Mouse (Mus musculus) kidney, embryonic 15.5 days (tissue): ENCODE data around the gene Zc3h12c. TPM values are rescaled to one million over a fixed set of nuclear protein-coding genes. Genes with fewer than 3 reads are reported as not detected.
"Not testable (repeated sequence)": the region's sequence is repeated elsewhere in the genome, so short reads cannot be mapped to it uniquely, and the experiment has no call there.

Experiments
- ATAC-seq: fragments of 200-750 bp; cut with Nextera tagmentation; replicated peaks from 2 replicates; pipeline ENCODE4 v1.8.0; 2017; ENCODE audit warnings: moderate TSS enrichment; ENCODE audit not compliant: low FRiP score
- H3K27ac ChIP-seq: fragments of 300-500 bp; sonication (generic); 2 replicates; pipeline ENCODE4 v1.5.1; 2015; ENCODE audit warnings: mild to moderate bottlenecking, inconsistent platforms
- H3K27me3 ChIP-seq: fragments of 300-500 bp; sonication (generic); 2 replicates; pipeline ENCODE4 v1.6.1; 2015; ENCODE audit warnings: inconsistent platforms
- H3K36me3 ChIP-seq: fragments of 300-500 bp; sonication (generic); 2 replicates; pipeline ENCODE4 v1.6.1; 2015; ENCODE audit warnings: inconsistent platforms
- H3K4me1 ChIP-seq: fragments of 300-500 bp; sonication (generic); 2 replicates; pipeline ENCODE4 v1.6.1; 2015; ENCODE audit warnings: inconsistent platforms
- H3K4me2 ChIP-seq: fragments of 300-500 bp; sonication (generic); 2 replicates; pipeline ENCODE4 v1.6.1; 2015; ENCODE audit warnings: moderate library complexity, mild to moderate bottlenecking, inconsistent platforms
- H3K4me3 ChIP-seq: fragments of 300-500 bp; sonication (generic); replicated peaks from 2 replicates; pipeline ENCODE4 v1.5.1; 2015; ENCODE audit warnings: mild to moderate bottlenecking, inconsistent platforms
- H3K9ac ChIP-seq: fragments of 300-500 bp; sonication (generic); 2 replicates; pipeline ENCODE4 v1.6.1; 2015; ENCODE audit warnings: mild to moderate bottlenecking, inconsistent platforms
- H3K9me3 ChIP-seq: fragments of 300-500 bp; sonication (generic); replicated peaks from 2 replicates; pipeline ENCODE4 v1.6.1; 2016; ENCODE audit warnings: inconsistent platforms
- WGBS: fragments of 180-500 bp; shearing (Covaris S2); methylation state at CpG from one replicate; pipeline ENCODE4 v1.1.7; 2015; ENCODE audit warnings: mixed read lengths; 5-methylcytosine and 5-hydroxymethylcytosine counted together
- polyA plus RNA-seq: library from polyadenylated mRNA; unstranded; fragments of >200 nt; fragmentation: Nextera tagmentation; extraction: Ambion mirVana; gene quantifications from 2 replicates; pipeline ENCODE4 v1.2.1, GENCODE M21; 2015

Zc3h12c gene
- polyA plus RNA-seq, 1 experiment from 2014 or later = 3.5 TPM

DNA sequence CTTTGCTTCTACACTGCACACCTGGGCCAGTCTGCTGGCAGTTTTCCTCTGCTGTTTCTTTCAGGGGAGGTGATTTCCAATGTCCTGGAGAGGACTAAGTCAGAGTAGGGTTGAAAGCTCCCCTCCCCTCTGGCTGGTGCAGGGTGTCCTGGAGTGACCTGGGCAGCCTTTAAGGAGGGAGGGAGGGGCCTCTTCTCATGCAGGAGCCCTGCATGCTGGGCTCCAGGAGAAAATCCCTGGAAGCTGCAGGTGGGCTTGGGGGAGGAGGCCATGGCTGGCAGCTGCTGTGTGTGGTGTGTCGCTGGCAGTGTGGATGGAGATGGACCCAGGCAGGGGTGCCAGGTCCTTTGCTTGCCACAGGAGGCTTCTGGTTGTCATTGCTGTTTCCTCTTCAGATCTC lies 71.0 kb downstream of the Zc3h12c start:
- Histone ChIP-seq H3K4me2 (no peak overlapping the region), H3K4me3 (no peak overlapping the region), H3K4me1 (0 out of 2 replicates have a peak, but pooled peaks cover 8% of the 10 kb centered on the region), H3K36me3 (no peaks in the 10 kb centered on the region), H3K27ac (no peak overlapping the region), H3K9me3 (no peaks in the 10 kb centered on the region), H3K9ac (no peak overlapping the region), H3K27me3 (no peaks in the 10 kb centered on the region)
- 16% methylated on average over 1 of the region's 1 CpGs for WGBS
- no peak for ATAC-seq

DNA sequence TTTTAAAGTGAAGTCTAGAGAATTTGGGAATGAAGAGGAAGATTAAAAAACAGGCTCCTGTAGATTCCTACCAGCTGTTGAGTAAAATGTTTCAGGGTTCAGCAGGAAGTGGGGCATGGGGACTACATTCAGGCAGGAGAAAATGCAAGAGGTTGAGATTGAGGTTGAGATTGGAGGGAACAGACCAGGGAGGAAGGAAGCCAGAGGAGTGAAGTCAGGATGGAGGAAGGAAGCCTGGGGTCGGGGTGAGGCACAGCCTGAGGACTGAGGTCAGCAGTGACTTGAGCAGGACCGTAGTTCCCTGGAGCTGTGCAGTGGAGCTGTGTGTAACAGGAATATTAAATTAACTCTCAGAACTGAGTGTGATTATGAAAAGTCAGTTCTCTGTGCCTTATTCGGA lies 72.7 kb downstream of the Zc3h12c start:
- Histone ChIP-seq H3K27me3 (no peaks in the 10 kb centered on the region), H3K27ac (peak overlapping the region; percentile 4; the same call in 1 of the 2 replicates), H3K4me2 (no peak overlapping the region), H3K9me3 (no peaks in the 10 kb centered on the region), H3K4me3 (no peak overlapping the region), H3K4me1 (0 out of 2 replicates have a peak, but pooled peaks cover 6% of the 10 kb centered on the region), H3K36me3 (0 out of 2 replicates have a peak, but pooled peaks cover 5% of the 10 kb centered on the region), H3K9ac (no peak overlapping the region)
- no peak for ATAC-seq
- 60% methylated on average over 3 of the region's 3 CpGs for WGBS

GRCm38 (mm10) chr9:52094471-52094980 lies 73.8 kb downstream of the Zc3h12c start:
- H3K4me2 ChIP-seq = no peak overlapping the region
- no peak overlapping the region for H3K9ac ChIP-seq
- peaks cover 11% of the 10 kb centered on the region for H3K36me3 ChIP-seq
- ATAC-seq = no peak
- peak overlapping the region; percentile 4; the same call in 1 of the 2 replicates for H3K27ac ChIP-seq
- H3K27me3 ChIP-seq = no peaks in the 10 kb centered on the region
- WGBS = 81% methylated on average over 10 of the region's 10 CpGs
- H3K4me1 ChIP-seq = 0 out of 2 replicates have a peak, but pooled peaks cover 6% of the 10 kb centered on the region
- no peak overlapping the region for H3K4me3 ChIP-seq
- no peaks in the 10 kb centered on the region for H3K9me3 ChIP-seq

DNA sequence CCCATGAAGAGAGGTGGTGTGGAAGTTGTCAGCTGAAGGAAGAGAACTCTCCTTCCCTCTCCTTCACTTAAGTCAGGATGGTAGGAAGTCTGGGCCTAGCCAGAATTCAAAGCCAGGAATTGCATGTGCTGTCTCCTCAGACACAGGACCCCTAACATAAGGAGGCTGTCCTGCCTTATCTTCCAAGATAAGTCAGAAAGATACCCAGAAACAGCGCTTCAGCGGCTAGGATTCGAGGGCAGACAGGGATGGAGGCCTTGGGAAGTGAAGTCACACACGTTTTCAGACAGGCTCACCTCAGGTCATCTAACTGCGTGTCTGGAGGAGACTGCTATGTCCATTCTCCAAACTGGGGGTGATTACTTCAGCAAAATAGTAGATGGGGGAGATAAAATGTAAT lies 74.4 kb downstream of the Zc3h12c start:
- Histone ChIP-seq H3K4me2 (no peak overlapping the region), H3K36me3 (peaks cover 14% of the 10 kb centered on the region), H3K4me1 (0 out of 2 replicates have a peak, but pooled peaks cover 6% of the 10 kb centered on the region), H3K27ac (peak overlapping the region; percentile 4; the same call in 1 of the 2 replicates), H3K9me3 (no peaks in the 10 kb centered on the region), H3K4me3 (no peak overlapping the region), H3K9ac (no peak overlapping the region), H3K27me3 (no peaks in the 10 kb centered on the region)
- ATAC-seq = no peak
- WGBS = 74% methylated on average over 5 of the region's 5 CpGs

GRCm38 (mm10) chr9:52093108-52093507 lies 75.3 kb downstream of the Zc3h12c start:
- H3K4me3 ChIP-seq = no peak overlapping the region
- WGBS = 57% methylated on average over 8 of the region's 8 CpGs
- 0 out of 2 replicates have a peak, but pooled peaks have one; percentile 9 for ATAC-seq
- no peak overlapping the region for H3K4me2 ChIP-seq
- H3K27ac ChIP-seq = no peak overlapping the region
- no peak overlapping the region for H3K9ac ChIP-seq
- H3K27me3 ChIP-seq = no peaks in the 10 kb centered on the region
- H3K36me3 ChIP-seq = peaks cover 21% of the 10 kb centered on the region
- 0 out of 2 replicates have a peak, but pooled peaks cover 6% of the 10 kb centered on the region for H3K4me1 ChIP-seq
- H3K9me3 ChIP-seq = no peaks in the 10 kb centered on the region

DNA sequence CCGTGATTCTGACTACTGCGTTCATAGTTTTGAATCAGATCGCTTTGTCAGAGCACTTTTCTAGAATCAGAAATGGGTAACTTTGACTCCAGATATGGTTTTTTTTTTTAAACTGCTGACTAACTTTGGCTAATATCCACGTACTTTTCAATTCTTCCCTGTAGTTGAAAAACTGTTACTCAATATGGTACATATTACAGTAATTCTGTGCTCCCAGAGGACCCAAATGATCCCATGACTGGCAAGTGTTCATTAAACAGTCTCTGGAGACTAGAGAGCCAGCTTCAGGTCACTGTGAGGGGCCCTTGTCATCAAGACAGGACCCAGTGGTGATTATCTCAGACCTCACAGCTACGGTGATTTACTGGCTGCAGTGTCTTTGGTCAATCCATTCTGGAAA lies 76.1 kb downstream of the Zc3h12c start:
- H3K4me2 ChIP-seq = no peak overlapping the region
- H3K4me3 ChIP-seq = no peak overlapping the region
- ATAC-seq = no peak
- H3K4me1 ChIP-seq = 0 out of 2 replicates have a peak, but pooled peaks cover 6% of the 10 kb centered on the region
- H3K36me3 ChIP-seq = peaks cover 29% of the 10 kb centered on the region
- no peaks in the 10 kb centered on the region for H3K27me3 ChIP-seq
- H3K9ac ChIP-seq = no peak overlapping the region
- no peaks in the 10 kb centered on the region for H3K9me3 ChIP-seq
- 87% methylated on average over 5 of the region's 5 CpGs for WGBS
- no peak overlapping the region for H3K27ac ChIP-seq

- Histone ChIP-seq H3K4me1 (0 out of 2 replicates have a peak, but pooled peaks cover 5% of the 10 kb centered on the region), H3K9ac (no peak overlapping the region), H3K9me3 (no peaks in the 10 kb centered on the region), H3K27ac (no peak overlapping the region), H3K4me2 (no peak overlapping the region), H3K27me3 (no peaks in the 10 kb centered on the region), H3K4me3 (no peak overlapping the region), H3K36me3 (peaks cover 34% of the 10 kb centered on the region)
- 93% methylated on average over 9 of the region's 9 CpGs for WGBS
- no peak for ATAC-seq
These were observed 76.6 kb downstream of the Zc3h12c start for GRCm38 (mm10) chr9:52091752-52092151.

- Histone ChIP-seq H3K4me2 (no peak overlapping the region), H3K27me3 (no peaks in the 10 kb centered on the region), H3K9me3 (no peaks in the 10 kb centered on the region), H3K4me1 (no peaks in the 10 kb centered on the region), H3K27ac (no peak overlapping the region), H3K36me3 (peaks cover 82% of the 10 kb centered on the region), H3K9ac (no peak overlapping the region), H3K4me3 (no peak overlapping the region)
- WGBS = 84% methylated on average over 4 of the region's 4 CpGs
- no peak for ATAC-seq
These were observed 86.0 kb downstream of the Zc3h12c start for GRCm38 (mm10) chr9:52082414-52082813.

GRCm38 (mm10) chr9:52081979-52082378 lies 86.4 kb downstream of the Zc3h12c start:
- no peak overlapping the region for H3K27ac ChIP-seq
- no peak overlapping the region for H3K4me2 ChIP-seq
- H3K9me3 ChIP-seq = no peaks in the 10 kb centered on the region
- no peaks in the 10 kb centered on the region for H3K4me1 ChIP-seq
- no peak for ATAC-seq
- no peak overlapping the region for H3K9ac ChIP-seq
- peaks cover 82% of the 10 kb centered on the region for H3K36me3 ChIP-seq
- H3K27me3 ChIP-seq = no peaks in the 10 kb centered on the region
- WGBS = 89% methylated on average over 2 of the region's 2 CpGs
- no peak overlapping the region for H3K4me3 ChIP-seq

- Histone ChIP-seq H3K9ac (no peak overlapping the region), H3K4me1 (no peaks in the 10 kb centered on the region), H3K27ac (no peak overlapping the region), H3K27me3 (no peaks in the 10 kb centered on the region), H3K4me2 (no peak overlapping the region), H3K9me3 (no peaks in the 10 kb centered on the region), H3K36me3 (peaks cover 83% of the 10 kb centered on the region), H3K4me3 (no peak overlapping the region)
- 94% methylated on average over 1 of the region's 1 CpGs for WGBS
- ATAC-seq = no peak
These were observed 90.7 kb downstream of the Zc3h12c start for GRCm38 (mm10) chr9:52077692-52078091.

GRCm38 (mm10) chr9:52076089-52076488 lies 92.3 kb downstream of the Zc3h12c start:
- H3K4me2 ChIP-seq = no peak overlapping the region
- no peak overlapping the region for H3K4me3 ChIP-seq
- H3K9me3 ChIP-seq = no peaks in the 10 kb centered on the region
- ATAC-seq = no peak
- 82% methylated on average over 2 of the region's 2 CpGs for WGBS
- no peaks in the 10 kb centered on the region for H3K4me1 ChIP-seq
- peaks cover 83% of the 10 kb centered on the region for H3K36me3 ChIP-seq
- H3K27ac ChIP-seq = no peak overlapping the region
- H3K9ac ChIP-seq = no peak overlapping the region
- H3K27me3 ChIP-seq = no peaks in the 10 kb centered on the region

DNA sequence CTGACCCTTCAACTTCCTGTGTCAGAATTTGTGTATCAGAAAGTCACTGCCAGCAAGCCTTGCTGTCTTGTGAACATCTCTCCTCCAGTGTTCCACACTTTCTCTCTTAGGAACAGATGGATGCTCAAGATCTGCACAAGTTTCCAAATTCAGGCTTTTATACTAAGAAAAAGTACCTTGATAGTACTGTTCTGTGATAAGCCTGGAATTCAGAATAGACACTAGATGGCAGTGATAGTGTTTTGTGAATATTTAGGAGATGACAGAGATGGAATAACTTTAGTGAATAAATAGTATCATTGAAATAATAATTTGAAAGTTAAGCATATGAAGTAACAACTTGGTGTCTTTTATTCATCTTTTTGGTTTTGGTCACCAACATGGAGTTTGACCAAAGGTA lies 96.2 kb downstream of the Zc3h12c start:
- no peaks in the 10 kb centered on the region for H3K27me3 ChIP-seq
- no peaks in the 10 kb centered on the region for H3K4me1 ChIP-seq
- no peak overlapping the region for H3K27ac ChIP-seq
- H3K36me3 ChIP-seq = peaks cover 82% of the 10 kb centered on the region
- H3K4me2 ChIP-seq = no peak overlapping the region
- no peak for ATAC-seq
- no peak overlapping the region for H3K9ac ChIP-seq
- no peaks in the 10 kb centered on the region for H3K9me3 ChIP-seq
- no peak overlapping the region for H3K4me3 ChIP-seq

DNA sequence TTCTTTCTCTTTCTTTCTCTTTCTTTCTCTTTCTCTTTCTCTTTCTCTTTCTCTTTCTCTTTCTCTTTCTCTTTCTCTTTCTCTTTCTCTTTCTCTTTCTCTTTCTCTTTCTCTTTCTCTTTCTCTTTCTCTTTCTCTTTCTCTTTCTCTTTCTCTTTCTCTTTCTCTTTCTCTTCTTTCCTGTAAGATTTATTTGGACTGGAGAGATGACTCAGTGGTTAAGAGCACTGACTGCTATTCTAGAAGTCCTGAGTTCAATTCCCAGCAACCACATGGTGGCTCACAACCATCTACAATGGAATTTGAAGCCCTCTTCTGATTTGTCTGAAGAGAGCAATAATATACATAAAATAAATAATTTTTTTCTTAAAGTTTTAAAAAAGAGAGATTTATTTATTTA lies 97.0 kb downstream of the Zc3h12c start:
- H3K9me3 ChIP-seq, H3K9ac ChIP-seq, H3K27ac ChIP-seq, H3K27me3 ChIP-seq, ATAC-seq, H3K4me2 ChIP-seq, H3K4me1 ChIP-seq, H3K4me3 ChIP-seq: not testable (repeated sequence)
- H3K36me3 ChIP-seq = peaks cover 82% of the 10 kb centered on the region
